ENCODE assay signal across 8 mouse cellular contexts in the genomic region with DNA sequence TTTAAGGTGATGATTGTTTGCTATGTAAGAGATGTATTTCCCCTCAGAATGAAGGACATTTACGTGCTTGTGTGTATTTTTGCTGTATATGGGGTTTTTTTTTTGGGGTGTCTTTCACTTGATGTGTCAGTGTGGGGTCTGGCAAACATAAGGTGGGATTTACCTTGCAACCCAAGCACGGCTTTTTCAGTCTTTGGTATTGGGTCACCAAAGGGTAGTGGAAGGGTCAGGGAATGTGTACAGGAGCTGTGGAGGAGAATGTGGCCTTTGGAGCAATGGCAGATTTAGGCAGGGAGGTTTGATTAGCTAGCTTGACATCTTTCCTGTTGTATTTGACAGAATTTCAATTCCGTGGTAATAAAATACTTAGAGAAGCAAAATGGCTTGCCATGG. TPM values are rescaled to one million over a fixed set of nuclear protein-coding genes. Genes with fewer than 3 reads are reported as not detected.
DNase-seq lines count a peak whose midpoint lies in the region; ATAC-seq and TF ChIP-seq lines count a peak whose summit lies in the region.

No protein-coding gene starts in this region.

- H3K27ac ChIP-seq in layer of hippocampus, adult 2 months = peak overlapping the region; percentile 99
- peak overlapping the region; percentile 88 for H3K27ac ChIP-seq in forebrain, embryonic 11.5 days (ENCODE audit: low read depth, low read length)
- peak overlapping the region; percentile 82 for H3K27ac ChIP-seq in intestine, embryonic 16.5 days (ENCODE audit: low read length)
- H3K27ac ChIP-seq in neural tube, embryonic 12.5 days = peak overlapping the region; percentile 86

- H3K9ac ChIP-seq in forebrain, embryonic 11.5 days (ENCODE audit: low read length) = peak overlapping the region; percentile 18
- H3K9ac ChIP-seq in intestine, embryonic 16.5 days (ENCODE audit: low read depth, low read length) = peak overlapping the region; percentile 57
- H3K9ac ChIP-seq in neural tube, embryonic 12.5 days = peak overlapping the region; percentile 41

- peak overlapping the region; percentile 79 for H3K4me3 ChIP-seq in layer of hippocampus, adult 2 months
- H3K4me3 ChIP-seq in forebrain, embryonic 11.5 days (ENCODE audit: low read depth, low read length) = peak overlapping the region; percentile 35
- H3K4me3 ChIP-seq in intestine, embryonic 16.5 days (ENCODE audit: low read length) = peak overlapping the region; percentile 51
- H3K4me3 ChIP-seq in neural tube, embryonic 12.5 days = peak overlapping the region; percentile 40

- DNase-seq in layer of hippocampus, adult 2 months (ENCODE audit: low spot score in 2 of 2) = no peak
- DNase-seq in layer of hippocampus, adult 11-12 months (ENCODE audit: low spot score) = no peak
- DNase-seq in forebrain, embryonic 11.5 days (ENCODE audit: low spot score) = no peak
- no peak for DNase-seq in frontal cortex, postnatal 25 days (ENCODE audit: low spot score in 2 of 2)
- DNase-seq in thymus, postnatal 4 days = no peak
- DNase-seq in layer of hippocampus, adult 9-11 months = no peak

- no peaks in the 10 kb centered on the region for H3K27me3 ChIP-seq in forebrain, embryonic 11.5 days (ENCODE audit: control insufficient read depth, insufficient read depth, low read length)
- no peaks in the 10 kb centered on the region for H3K27me3 ChIP-seq in intestine, embryonic 16.5 days (replicated peaks; ENCODE audit: control insufficient read depth, insufficient read depth, low read length)
- H3K27me3 ChIP-seq in neural tube, embryonic 12.5 days (replicated peaks) = no peaks in the 10 kb centered on the region

- no peak for TF ChIP-seq CTCF in layer of hippocampus, adult 2 months (conservative IDR thresholded peaks at IDR 0.05)

- H3K4me1 ChIP-seq in forebrain, embryonic 11.5 days (replicated peaks; ENCODE audit: control insufficient read depth, insufficient read depth, low read length) = peaks cover 9% of the 10 kb centered on the region; the same call in 1 of the 2 replicates
- peaks cover 14% of the 10 kb centered on the region for H3K4me1 ChIP-seq in intestine, embryonic 16.5 days (ENCODE audit: control insufficient read depth, insufficient read depth, low read length)
- H3K4me1 ChIP-seq in neural tube, embryonic 12.5 days = peaks cover 10% of the 10 kb centered on the region

- no peak for ATAC-seq in forebrain, embryonic 11.5 days (replicated peaks; ENCODE audit: low FRiP score)
- no peak for ATAC-seq in intestine, embryonic 16.5 days
- no peak for ATAC-seq in neural tube, embryonic 12.5 days (ENCODE audit: low FRiP score, low read depth)

- H3K9me3 ChIP-seq in forebrain, embryonic 11.5 days (ENCODE audit: control insufficient read depth, low read length) = no peaks in the 10 kb centered on the region
- H3K9me3 ChIP-seq in intestine, embryonic 16.5 days (ENCODE audit: control insufficient read depth, low read length) = no peaks in the 10 kb centered on the region
- H3K9me3 ChIP-seq in neural tube, embryonic 12.5 days = no peaks in the 10 kb centered on the region

- 39% methylated on average over 3 of the region's 3 CpGs for WGBS in forebrain, embryonic 11.5 days
- 48% methylated on average over 3 of the region's 3 CpGs for WGBS in intestine, embryonic 16.5 days
- 22% methylated on average over 3 of the region's 3 CpGs for WGBS in neural tube, embryonic 12.5 days

- H3K4me2 ChIP-seq in forebrain, embryonic 11.5 days (ENCODE audit: low read depth, low read length, severe bottlenecking) = peak overlapping the region; percentile 56
- peak overlapping the region; percentile 54 for H3K4me2 ChIP-seq in intestine, embryonic 16.5 days (ENCODE audit: low read depth, low read length)
- peak overlapping the region; percentile 59 for H3K4me2 ChIP-seq in neural tube, embryonic 12.5 days (replicated peaks)

- H3K36me3 ChIP-seq in forebrain, embryonic 11.5 days (ENCODE audit: control insufficient read depth, insufficient read depth, low read length) = no peaks in the 10 kb centered on the region
- H3K36me3 ChIP-seq in intestine, embryonic 16.5 days (ENCODE audit: control insufficient read depth, insufficient read depth, low read length) = no peaks in the 10 kb centered on the region
- no peaks in the 10 kb centered on the region for H3K36me3 ChIP-seq in neural tube, embryonic 12.5 days

RNA-seq across cellular contexts. Expression of a gene that starts 52.2 kb away (rescaled TPM):
- 100 to 1,000 TPM; 199 to 202 TPM for total RNA-seq in layer of hippocampus, adult 2 months (2021)
- polyA plus RNA-seq in forebrain, embryonic 11.5 days (2014; fragmentation: Nextera tagmentation; extraction: Ambion mirVana) = 53.7 and 59.2 TPM in 2 replicates
- 13.4 and 15.0 TPM in 2 replicates for polyA plus RNA-seq in intestine, embryonic 16.5 days (2015; fragmentation: Nextera tagmentation; extraction: Ambion mirVana)
- 82.7 and 83.4 TPM in 2 replicates for polyA plus RNA-seq in neural tube, embryonic 12.5 days (2016; fragmentation: Nextera tagmentation; extraction: Ambion mirVana)
